Mouse (Mus musculus): ENCODE data around the gene Tagap. TPM values are rescaled to one million over a fixed set of nuclear protein-coding genes. Genes with fewer than 3 reads are reported as not detected.

Gene Tagap
- 10 to 100 TPM; 61.9 to 85.9 TPM for total RNA-seq (2023)

GRCm38 (mm10) chr17:7925413-7926160, at the start of gene Tagap:
TSS of gene Tagap (plus strand) at chr17:7926000.

GRCm38 (mm10) chr17:7945117-7946052, 19.6 kb downstream of the Tagap start, which contains the start of gene Rsph3a:
TSS of gene Rsph3a (plus strand) at chr17:7945614.

Other genes with a start within 250 kb of the Tagap start
- gene Fndc1, start 98.7 kb upstream of the Tagap start, total RNA-seq (2023): not detected
- gene Rsph3a, start 19.6 kb downstream of the Tagap start, total RNA-seq (2023): 10 to 100 TPM; 23.0 to 26.2 TPM
- gene Gm49673, start 221.8 kb downstream of the Tagap start, total RNA-seq (2023): under 1 TPM; 0.26 to 0.53 TPM
- 10 to 100 TPM; 27.9 to 32.0 TPM for gene Rnaset2a, start 222.1 kb downstream of the Tagap start, total RNA-seq (2023)
- gene Fgfr1op, start 239.5 kb downstream of the Tagap start, total RNA-seq (2023): 10 to 100 TPM; 17.4 to 19.2 TPM